Mouse (Mus musculus): ENCODE measurements around the gene Timp4.

The Timp4 gene

DNA sequence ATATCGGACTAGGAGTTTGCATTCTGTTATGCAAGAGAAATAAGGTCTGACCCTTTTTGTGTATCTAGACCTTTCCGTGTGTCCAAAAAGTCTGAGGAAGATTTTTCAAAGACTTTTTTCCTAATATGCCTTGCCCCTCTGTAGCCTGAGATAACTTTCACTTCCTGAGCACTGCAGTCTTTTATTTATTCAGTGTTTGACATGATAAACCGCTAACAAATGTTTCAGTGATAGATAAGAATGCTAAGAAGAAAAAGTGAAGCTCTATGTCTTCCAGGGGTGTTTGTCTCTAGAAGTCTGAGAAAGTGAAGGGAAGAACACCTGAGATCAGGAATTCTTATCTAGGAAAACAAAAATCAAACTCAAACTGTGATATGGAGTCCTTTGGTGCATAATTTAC lies 51.3 kb downstream of the Timp4 start:
- no peak for DNase-seq (ENCODE audit: extremely low read depth, low read depth, low spot score)
